Mouse (Mus musculus) megakaryocyte, embryonic 14.5 days (primary cell): ENCODE measurements around the gene Mlph. TPM values are rescaled to one million over a fixed set of nuclear protein-coding genes. Genes with fewer than 3 reads are reported as not detected.
A peak's percentile ranks its signal among the peaks of the same experiment; 100 is the strongest.

ENCODE experiments used
- H3K27me3 ChIP-seq: replicated peaks from 2 replicates; pipeline ENCODE3; 2012; ENCODE audit warnings: inconsistent platforms
- H3K36me3 ChIP-seq: replicated peaks from 2 replicates; pipeline ENCODE3; 2012; ENCODE audit warnings: low read length, inconsistent platforms, mixed read lengths
- H3K4me1 ChIP-seq: 2 replicates; pipeline ENCODE4 v1.6.1; 2012; ENCODE audit warnings: inconsistent platforms
- H3K4me3 ChIP-seq: replicated peaks from 2 replicates; pipeline ENCODE3; 2012; ENCODE audit warnings: moderate library complexity, mild to moderate bottlenecking, inconsistent platforms
- H3K9me3 ChIP-seq: 2 replicates; pipeline ENCODE4 v1.6.1; 2012; ENCODE audit warnings: inconsistent platforms
- FLI1 ChIP-seq: IDR thresholded peaks from 2 replicates; pipeline ENCODE4 v1.6.1; 2012; ENCODE audit warnings: low read length, inconsistent platforms, mixed read lengths
- GATA1 ChIP-seq: IDR thresholded peaks from 3 replicates; pipeline ENCODE4 v1.6.1; 2012; ENCODE audit warnings: mixed read lengths, low read length, inconsistent platforms, borderline replicate concordance
- polyA plus RNA-seq: library from polyadenylated mRNA; stranded (reverse); fragments of >175 nt; gene quantifications from 2 replicates; pipeline ENCODE4 v1.2.3, GENCODE M21; 2012; ENCODE audit warnings: low replicate concordance; ENCODE audit not compliant: insufficient read depth

Mlph gene
- polyA plus RNA-seq, 1 experiment, result not detected

DNA sequence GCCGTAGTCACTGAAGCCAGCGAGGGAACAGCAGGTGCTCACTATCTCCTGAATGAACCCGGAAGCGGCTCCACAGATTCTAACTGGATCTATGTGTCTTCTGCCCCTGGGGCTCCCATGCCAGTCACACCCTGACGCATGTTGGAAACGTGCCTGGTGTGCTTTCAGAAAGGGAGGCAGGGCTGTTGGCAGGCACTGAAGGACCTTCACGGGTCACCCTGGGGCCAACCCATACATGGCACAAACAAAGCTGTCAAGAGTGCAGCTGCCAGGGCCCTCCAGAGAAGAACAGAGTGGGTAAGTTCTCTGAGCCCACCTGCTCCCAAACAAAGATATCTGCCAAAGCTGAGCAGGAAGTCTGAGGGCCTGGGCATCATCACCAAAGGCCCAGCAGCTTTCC lies 52.7 kb downstream of the Mlph start:
- Histone ChIP-seq H3K4me3 (no peak overlapping the region), H3K4me1 (peaks cover 42% of the 10 kb centered on the region), H3K36me3 (no peaks in the 10 kb centered on the region), H3K9me3 (no peaks in the 10 kb centered on the region), H3K27me3 (peaks cover 39% of the 10 kb centered on the region)
- TF ChIP-seq GATA1, result no peak
- TF ChIP-seq FLI1, result no peak

DNA sequence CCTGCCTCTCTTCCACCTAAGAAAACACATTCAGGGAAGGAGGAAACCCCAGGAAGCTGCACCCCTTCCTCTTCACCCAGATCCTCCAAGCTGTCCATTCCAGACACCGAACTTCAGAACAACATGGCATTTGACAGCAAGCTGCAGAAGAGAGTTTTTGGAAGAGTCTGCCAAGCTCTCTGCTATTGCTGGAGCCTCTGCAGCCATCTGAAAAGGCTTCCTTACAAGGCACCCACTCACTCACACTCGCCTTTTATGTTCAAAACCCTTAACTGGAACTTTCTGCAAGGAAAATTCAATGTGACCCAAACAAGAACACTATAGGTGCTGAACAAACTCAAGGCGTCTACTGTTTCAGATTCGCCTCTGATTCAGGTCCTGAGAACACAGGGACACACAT lies 53.8 kb downstream of the Mlph start:
- peak overlapping the region; percentile 86 for H3K4me3 ChIP-seq
- TF ChIP-seq FLI1 (no peak), GATA1 (no peak)
- H3K9me3 ChIP-seq, result no peaks in the 10 kb centered on the region
- H3K27me3 ChIP-seq, result peaks cover 32% of the 10 kb centered on the region
- peaks cover 52% of the 10 kb centered on the region for H3K4me1 ChIP-seq
- no peaks in the 10 kb centered on the region for H3K36me3 ChIP-seq

DNA sequence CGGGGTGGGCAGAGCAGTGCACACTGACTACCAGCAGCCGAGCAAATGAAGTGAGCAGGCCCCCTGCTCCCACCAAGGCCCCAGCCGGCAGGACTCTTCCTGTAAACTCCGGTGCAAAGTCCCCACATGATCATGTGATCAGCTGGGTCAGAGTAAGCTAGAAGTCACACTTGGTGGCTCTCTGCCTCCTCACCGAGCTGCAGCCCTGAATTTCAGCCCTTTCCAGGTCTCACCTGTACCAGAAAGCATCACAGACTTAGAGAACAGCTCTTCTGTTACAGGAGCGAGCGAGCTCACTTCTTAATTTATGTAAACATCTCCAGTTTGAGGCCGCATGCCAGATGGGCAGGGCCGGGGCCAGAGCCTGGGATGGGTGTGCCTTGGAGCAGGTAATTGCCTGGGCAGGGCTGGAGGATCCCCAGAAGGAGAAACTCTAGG lies 54.5 kb downstream of the Mlph start, which contains the start of gene Rab17:
Gene Rab17, minus strand, starts transcription at position 315 of the 438 bp plus-strand sequence.
- TF ChIP-seq FLI1 (no peak), GATA1 (no peak)
- Histone ChIP-seq H3K4me3 (peak within 1 kb of the TSS; percentile 86), H3K9me3 (no peaks in the 10 kb centered on the region)

DNA sequence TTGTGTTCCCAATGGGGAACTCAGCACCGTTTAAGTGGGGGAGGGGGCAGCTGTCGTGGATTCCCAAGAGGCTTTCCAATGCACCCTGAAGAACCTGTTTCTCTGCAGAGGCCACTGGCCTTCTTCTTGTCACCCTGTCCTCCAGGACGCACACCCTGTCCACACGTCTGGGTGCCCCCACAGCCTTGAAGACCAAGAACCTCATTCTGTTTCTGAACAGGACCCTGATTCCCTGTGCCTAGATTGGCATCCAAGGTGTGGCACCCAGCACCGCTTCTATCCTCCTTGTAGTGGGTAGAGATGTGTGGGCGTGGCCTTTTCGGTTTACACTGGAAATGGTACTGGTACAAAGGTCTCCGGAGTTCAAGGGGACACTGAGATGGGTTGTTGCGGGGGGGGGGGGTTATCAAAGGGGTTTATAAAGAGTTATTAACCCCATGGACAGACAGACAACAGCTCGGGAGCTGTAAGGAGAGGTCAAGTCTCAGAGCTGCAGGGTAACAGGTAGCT lies 55.1 kb downstream of the Mlph start:
- H3K4me1 ChIP-seq, result peaks cover 63% of the 10 kb centered on the region
- TF ChIP-seq FLI1 (no peak), GATA1 (no peak)
- no peak overlapping the region for H3K4me3 ChIP-seq
- H3K9me3 ChIP-seq, result no peaks in the 10 kb centered on the region
- no peaks in the 10 kb centered on the region for H3K36me3 ChIP-seq
- peaks cover 29% of the 10 kb centered on the region for H3K27me3 ChIP-seq

More for the DNA sequence above, 54.5 kb downstream of the Mlph start, which contains the start of gene Rab17:
- Histone ChIP-seq H3K27me3 (peaks cover 29% of the 10 kb centered on the region), H3K4me1 (peaks cover 57% of the 10 kb centered on the region), H3K36me3 (no peaks in the 10 kb centered on the region)

DNA sequence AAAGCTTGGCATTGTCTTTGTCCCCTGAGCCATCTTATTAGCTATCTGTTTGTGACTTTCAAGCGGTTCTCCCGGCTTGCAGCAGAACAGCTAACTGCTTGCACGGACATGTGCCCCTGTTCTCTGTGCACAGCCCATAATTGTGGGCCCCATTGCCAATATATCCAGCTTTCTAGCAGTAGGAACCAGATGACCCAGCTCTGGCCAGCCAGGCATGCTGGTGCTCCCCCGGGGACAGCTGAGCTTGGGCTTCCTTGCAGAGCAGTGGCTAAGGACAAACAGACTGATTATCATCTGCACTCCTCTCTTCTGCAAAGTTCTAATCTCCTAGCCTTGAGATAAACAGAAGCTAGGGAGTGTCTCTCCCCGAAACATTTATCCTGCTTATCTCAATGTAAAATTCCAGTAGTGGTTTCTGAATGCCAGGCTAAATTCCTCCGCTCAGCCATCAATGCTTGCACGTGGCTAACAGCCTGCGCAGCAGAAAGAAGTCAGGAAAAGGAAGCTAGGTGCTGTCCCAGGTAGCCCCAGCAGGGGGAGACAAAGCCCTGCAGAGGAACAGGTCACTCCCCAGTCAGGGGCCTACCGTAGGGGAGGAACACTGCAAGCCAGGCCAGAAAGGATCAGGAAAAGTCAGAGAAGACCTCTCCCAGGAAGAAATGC lies 58.2 kb downstream of the Mlph start:
- peaks cover 84% of the 10 kb centered on the region for H3K4me1 ChIP-seq
- peaks cover 15% of the 10 kb centered on the region for H3K27me3 ChIP-seq
- peak overlapping the region; percentile 83 for H3K4me3 ChIP-seq
- TF ChIP-seq FLI1 (no peak), GATA1 (no peak)
- H3K9me3 ChIP-seq, result no peaks in the 10 kb centered on the region
- no peaks in the 10 kb centered on the region for H3K36me3 ChIP-seq

DNA sequence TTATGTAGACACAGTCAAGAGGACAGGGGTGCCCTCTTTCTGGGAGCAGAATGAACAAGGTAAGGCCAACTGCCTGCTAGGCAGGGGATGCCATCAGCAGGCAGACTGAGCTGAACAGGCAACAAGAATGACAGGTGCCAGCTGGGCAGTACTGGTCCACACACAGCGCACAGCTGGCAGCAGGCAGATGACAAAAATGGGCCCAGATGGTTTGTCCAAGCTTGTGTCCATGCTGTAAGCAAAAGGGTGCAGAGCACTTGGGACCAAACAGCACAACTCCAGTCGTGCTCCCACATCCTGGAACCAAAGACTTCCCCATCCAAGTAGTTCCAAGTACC lies 58.7 kb downstream of the Mlph start:
- no peaks in the 10 kb centered on the region for H3K36me3 ChIP-seq
- H3K27me3 ChIP-seq, result peaks cover 15% of the 10 kb centered on the region
- no peak for TF ChIP-seq GATA1
- TF ChIP-seq FLI1, result no peak
- peak overlapping the region; percentile 83 for H3K4me3 ChIP-seq
- H3K9me3 ChIP-seq, result no peaks in the 10 kb centered on the region
- H3K4me1 ChIP-seq, result peaks cover 79% of the 10 kb centered on the region

DNA sequence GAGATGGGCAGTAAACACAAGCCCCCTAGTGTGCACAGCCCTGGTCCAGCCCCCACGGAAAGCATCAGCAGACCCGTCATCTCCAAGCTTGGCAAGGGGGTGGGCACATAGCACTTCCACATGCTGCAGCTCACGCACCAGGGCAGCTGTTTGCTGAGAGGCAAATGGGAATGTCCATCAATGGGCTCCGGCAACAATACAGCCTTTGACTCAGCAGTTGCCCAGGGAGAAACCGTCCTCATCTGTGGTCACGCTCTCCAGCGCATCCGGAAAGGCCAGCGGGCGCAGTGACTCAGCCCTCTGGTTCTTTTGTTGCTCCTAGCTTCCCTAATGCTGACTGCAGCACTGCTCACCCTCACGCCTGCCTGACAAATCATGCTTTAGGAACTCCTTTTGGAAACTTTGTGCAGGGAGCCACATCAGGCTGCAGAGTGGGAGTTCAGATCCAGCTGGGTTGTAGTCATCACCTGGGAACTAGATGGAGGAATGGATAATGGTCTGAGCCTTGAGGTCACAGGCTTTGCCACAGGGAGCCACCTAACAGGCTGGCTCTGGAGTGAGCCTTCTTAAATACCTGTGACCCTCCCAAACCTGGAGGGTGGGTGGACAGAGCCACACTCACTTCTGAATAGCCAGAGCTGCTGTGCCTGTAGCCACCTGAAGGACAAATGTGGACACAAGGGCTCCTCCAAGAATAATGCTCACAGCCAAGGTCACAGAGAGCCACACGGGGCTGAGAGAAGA lies 60.2 kb downstream of the Mlph start:
- no peaks in the 10 kb centered on the region for H3K9me3 ChIP-seq
- H3K4me1 ChIP-seq, result peaks cover 65% of the 10 kb centered on the region
- H3K36me3 ChIP-seq, result no peaks in the 10 kb centered on the region
- peak overlapping the region; percentile 88 for H3K4me3 ChIP-seq
- TF ChIP-seq FLI1, result peak; percentile 58; the same call in 1 of the 2 replicates
- TF ChIP-seq GATA1, result no peak
- H3K27me3 ChIP-seq, result peaks cover 11% of the 10 kb centered on the region

DNA sequence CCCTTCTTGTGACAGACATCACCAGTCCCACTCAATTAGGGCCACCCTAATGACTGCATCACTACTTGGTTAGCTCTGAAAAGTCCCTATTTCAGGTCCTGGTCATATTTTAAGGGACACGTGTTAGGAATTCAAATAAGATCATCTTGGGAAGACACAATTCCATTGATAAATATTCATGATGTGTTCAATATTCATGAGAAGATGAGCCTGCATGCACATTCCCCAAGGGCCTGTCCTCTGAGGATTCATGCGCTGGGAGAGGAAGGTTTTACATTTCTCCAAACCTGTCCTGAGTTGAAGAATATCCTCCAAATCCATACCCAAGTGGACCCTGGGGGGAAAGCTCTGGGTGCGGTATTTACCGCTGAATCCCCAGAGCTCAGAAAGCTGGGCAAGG lies 61.1 kb downstream of the Mlph start:
- TF ChIP-seq GATA1 (no peak), FLI1 (no peak)
- Histone ChIP-seq H3K27me3 (peaks cover 6% of the 10 kb centered on the region), H3K4me1 (peaks cover 61% of the 10 kb centered on the region), H3K4me3 (no peak overlapping the region), H3K36me3 (no peaks in the 10 kb centered on the region), H3K9me3 (no peaks in the 10 kb centered on the region)

DNA sequence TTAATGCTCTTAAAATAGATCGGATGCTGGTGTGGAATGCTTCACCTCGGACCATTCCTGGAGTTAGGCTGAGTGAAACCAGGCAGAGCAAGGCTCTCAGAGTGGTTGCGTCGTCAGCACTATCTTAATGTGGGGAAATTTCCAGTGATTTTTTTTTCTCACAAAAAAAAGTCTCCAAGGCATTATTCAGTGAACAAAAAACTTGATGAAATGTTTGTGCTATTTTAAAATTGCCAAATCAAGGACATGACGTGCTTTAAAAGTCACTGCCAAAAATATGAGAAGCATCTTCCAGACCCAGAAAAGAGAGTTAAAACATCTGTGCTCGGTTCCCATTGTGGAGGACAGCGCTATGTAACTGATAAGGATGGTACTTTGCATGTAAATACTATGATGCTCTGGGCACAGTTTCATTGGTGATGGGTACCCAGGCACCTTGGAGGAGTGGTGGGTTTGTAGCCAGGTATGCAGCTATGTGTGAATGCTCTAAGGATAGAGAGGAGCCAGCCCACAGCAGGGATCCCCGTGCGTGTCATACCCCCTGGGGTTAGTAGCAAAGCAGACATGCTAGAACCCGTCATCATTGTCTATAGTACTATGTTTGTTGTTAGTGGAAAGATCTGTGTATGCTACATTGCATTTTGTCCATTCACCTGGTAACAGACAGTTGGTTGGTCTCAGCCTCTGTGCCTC lies 65.9 kb downstream of the Mlph start:
- TF ChIP-seq FLI1 (no peak), GATA1 (no peak)
- Histone ChIP-seq H3K27me3 (peaks cover 6% of the 10 kb centered on the region), H3K36me3 (no peaks in the 10 kb centered on the region), H3K4me3 (no peak overlapping the region), H3K9me3 (peaks cover 12% of the 10 kb centered on the region), H3K4me1 (peaks cover 19% of the 10 kb centered on the region)
